Mouse (Mus musculus): ENCODE results near the gene Ep300. TPM values are rescaled to one million over a fixed set of nuclear protein-coding genes. Genes with fewer than 3 reads are reported as not detected.
A peak's percentile ranks its signal among the peaks of the same experiment; 100 is the strongest.

Ep300 gene
- polyA plus RNA-seq, 1 experiment: 55.4 TPM

- Histone ChIP-seq H3K4me1 (ENCODE audit: control insufficient read depth, insufficient read depth, low read length) (no peaks in the 10 kb centered on the region), H3K4me3 (replicated peaks; ENCODE audit: control insufficient read depth, low read depth, low read length) (no peak overlapping the region), H3K27ac (ENCODE audit: control insufficient read depth, insufficient read depth, low read depth, low read length, poor library complexity) (no peak overlapping the region)
- TF ChIP-seq CTCF (IDR thresholded peaks at IDR 0.05; ENCODE audit: control insufficient read depth, insufficient read depth, low read length) (no peak), POLR2A (IDR thresholded peaks at IDR 0.05; ENCODE audit: borderline replicate concordance, control insufficient read depth, low read depth, low read length) (no peak)
- WGBS: 86% methylated on average over 3 of the region's 3 CpGs
These were observed 91.5 kb downstream of the Ep300 start for GRCm38 (mm10) chr15:81676637-81677036.

- Histone ChIP-seq H3K4me3 (replicated peaks; ENCODE audit: control insufficient read depth, low read depth, low read length) (no peak overlapping the region), H3K4me1 (ENCODE audit: control insufficient read depth, insufficient read depth, low read length) (no peaks in the 10 kb centered on the region), H3K27ac (ENCODE audit: control insufficient read depth, insufficient read depth, low read depth, low read length, poor library complexity) (no peak overlapping the region)
- TF ChIP-seq POLR2A (IDR thresholded peaks at IDR 0.05; ENCODE audit: borderline replicate concordance, control insufficient read depth, low read depth, low read length) (no peak), CTCF (IDR thresholded peaks at IDR 0.05; ENCODE audit: control insufficient read depth, insufficient read depth, low read length) (no peak)
- 93% methylated on average over 4 of the region's 4 CpGs for WGBS
These were observed 95.2 kb downstream of the Ep300 start for GRCm38 (mm10) chr15:81680301-81680805.

- Histone ChIP-seq H3K27ac (ENCODE audit: control insufficient read depth, insufficient read depth, low read depth, low read length, poor library complexity) (no peak overlapping the region; the same call in 1 of the 2 replicates), H3K4me1 (ENCODE audit: control insufficient read depth, insufficient read depth, low read length) (no peaks in the 10 kb centered on the region; the same call in none of the 2 replicates), H3K4me3 (replicated peaks; ENCODE audit: control insufficient read depth, low read depth, low read length) (peak overlapping the region; percentile 5)
- TF ChIP-seq CTCF (IDR thresholded peaks at IDR 0.05; ENCODE audit: control insufficient read depth, insufficient read depth, low read length) (no peak), POLR2A (IDR thresholded peaks at IDR 0.05; ENCODE audit: borderline replicate concordance, control insufficient read depth, low read depth, low read length) (no peak)
- WGBS: 5% methylated on average over 41 of the region's 41 CpGs
These were observed 108.3 kb downstream of the Ep300 start for GRCm38 (mm10) chr15:81693366-81693966.

GRCm38 (mm10) chr15:81693967-81694881 lies 109.1 kb downstream of the Ep300 start:
- 2% methylated on average over 99 of the region's 107 CpGs for WGBS
- TF ChIP-seq CTCF (IDR thresholded peaks at IDR 0.05; ENCODE audit: control insufficient read depth, insufficient read depth, low read length) (peak; percentile 72), POLR2A (IDR thresholded peaks at IDR 0.05; ENCODE audit: borderline replicate concordance, control insufficient read depth, low read depth, low read length) (peak; percentile 48; the same call in 1 of the 2 replicates)
- H3K4me3 ChIP-seq (replicated peaks; ENCODE audit: control insufficient read depth, low read depth, low read length): peak overlapping the region; percentile 51
- H3K4me1 ChIP-seq (ENCODE audit: control insufficient read depth, insufficient read depth, low read length): no peaks in the 10 kb centered on the region; the same call in none of the 2 replicates
- H3K27ac ChIP-seq (ENCODE audit: control insufficient read depth, insufficient read depth, low read depth, low read length, poor library complexity): peak overlapping the region; percentile 54; the same call in 1 of the 2 replicates

GRCm38 (mm10) chr15:81694891-81695290 lies 109.7 kb downstream of the Ep300 start:
- WGBS: 70% methylated on average over 19 of the region's 19 CpGs
- no peak for TF ChIP-seq POLR2A (IDR thresholded peaks at IDR 0.05; ENCODE audit: borderline replicate concordance, control insufficient read depth, low read depth, low read length)
- TF ChIP-seq CTCF (IDR thresholded peaks at IDR 0.05; ENCODE audit: control insufficient read depth, insufficient read depth, low read length): no peak
- Histone ChIP-seq H3K4me3 (replicated peaks; ENCODE audit: control insufficient read depth, low read depth, low read length) (no peak overlapping the region), H3K27ac (ENCODE audit: control insufficient read depth, insufficient read depth, low read depth, low read length, poor library complexity) (no peak overlapping the region; the same call in 1 of the 2 replicates), H3K4me1 (ENCODE audit: control insufficient read depth, insufficient read depth, low read length) (no peaks in the 10 kb centered on the region; the same call in none of the 2 replicates)

- H3K27ac ChIP-seq (ENCODE audit: control insufficient read depth, insufficient read depth, low read depth, low read length, poor library complexity): no peak within 1 kb of the TSS
- H3K4me1 ChIP-seq (ENCODE audit: control insufficient read depth, insufficient read depth, low read length): no peaks in the 10 kb centered on the region; the same call in none of the 2 replicates
- no peak for TF ChIP-seq POLR2A (IDR thresholded peaks at IDR 0.05; ENCODE audit: borderline replicate concordance, control insufficient read depth, low read depth, low read length)
- no peak for TF ChIP-seq CTCF (IDR thresholded peaks at IDR 0.05; ENCODE audit: control insufficient read depth, insufficient read depth, low read length)
- WGBS: 78% methylated on average over 7 of the region's 7 CpGs
- no peak within 1 kb of the TSS for H3K4me3 ChIP-seq (replicated peaks; ENCODE audit: control insufficient read depth, low read depth, low read length)
These were observed 112.0 kb downstream of the Ep300 start, which contains the start of gene Chadl for GRCm38 (mm10) chr15:81697175-81697574. Chadl (minus strand) TSS chr15:81697287.

GRCm38 (mm10) chr15:81697847-81698246 lies 112.7 kb downstream of the Ep300 start:
- no peak overlapping the region for H3K4me3 ChIP-seq (replicated peaks; ENCODE audit: control insufficient read depth, low read depth, low read length)
- WGBS: 52% methylated on average over 3 of the region's 3 CpGs
- H3K4me1 ChIP-seq (ENCODE audit: control insufficient read depth, insufficient read depth, low read length): no peaks in the 10 kb centered on the region; the same call in none of the 2 replicates
- peak; percentile 41; the same call in 1 of the 2 replicates for TF ChIP-seq CTCF (IDR thresholded peaks at IDR 0.05; ENCODE audit: control insufficient read depth, insufficient read depth, low read length)
- TF ChIP-seq POLR2A (IDR thresholded peaks at IDR 0.05; ENCODE audit: borderline replicate concordance, control insufficient read depth, low read depth, low read length): no peak
- no peak overlapping the region for H3K27ac ChIP-seq (ENCODE audit: control insufficient read depth, insufficient read depth, low read depth, low read length, poor library complexity)

- no peak for TF ChIP-seq POLR2A (IDR thresholded peaks at IDR 0.05; ENCODE audit: borderline replicate concordance, control insufficient read depth, low read depth, low read length)
- TF ChIP-seq CTCF (IDR thresholded peaks at IDR 0.05; ENCODE audit: control insufficient read depth, insufficient read depth, low read length): no peak
- WGBS: 36% methylated on average over 2 of the region's 2 CpGs
- Histone ChIP-seq H3K27ac (ENCODE audit: control insufficient read depth, insufficient read depth, low read depth, low read length, poor library complexity) (no peak overlapping the region), H3K4me3 (replicated peaks; ENCODE audit: control insufficient read depth, low read depth, low read length) (no peak overlapping the region), H3K4me1 (ENCODE audit: control insufficient read depth, insufficient read depth, low read length) (no peaks in the 10 kb centered on the region; the same call in none of the 2 replicates)
These were observed 113.4 kb downstream of the Ep300 start for GRCm38 (mm10) chr15:81698532-81698931.

All from bone marrow, adult 2 months (tissue).